Mouse (Mus musculus): ENCODE measurements at regions not wholly inside any gene's neighbourhood (a gene's known extent, or its start where the extent isn't known, plus 50 kb on each side); places are given as distances from the start of the nearest gene placed in this dataset.

GRCm38 (mm10) chr4:105690716-105691115 lies 99.0 kb upstream of the Gm12728 start:
- WGBS = 49% methylated on average over 3 of the region's 3 CpGs
- Histone ChIP-seq H3K36me3 (ENCODE audit: control insufficient read depth, insufficient read depth, low read length) (no peaks in the 10 kb centered on the region), H3K9me3 (ENCODE audit: control insufficient read depth, low read length) (no peaks in the 10 kb centered on the region), H3K4me1 (ENCODE audit: control insufficient read depth, insufficient read depth, low read length) (peaks cover 6% of the 10 kb centered on the region; the same call in 1 of the 2 replicates), H3K4me2 (replicated peaks; ENCODE audit: low read depth, low read length, severe bottlenecking) (no peak overlapping the region), H3K27me3 (ENCODE audit: control insufficient read depth, insufficient read depth, low read length) (no peaks in the 10 kb centered on the region), H3K4me3 (replicated peaks; ENCODE audit: low read length) (no peak overlapping the region), H3K9ac (ENCODE audit: low read depth, low read length, severe bottlenecking) (no peak overlapping the region), H3K27ac (replicated peaks; ENCODE audit: low read depth, low read length) (no peak overlapping the region)
- DNase-seq (ENCODE audit: low spot score) (no peak), ATAC-seq (ENCODE audit: low FRiP score, low read depth) (no peak)
- TF ChIP-seq POLR2A (IDR thresholded peaks at IDR 0.05; ENCODE audit: borderline replicate concordance, extremely low read depth, insufficient read depth, insufficient read length) = no peak

- DNase-seq (ENCODE audit: low spot score) = no peak
- H3K36me3 ChIP-seq (ENCODE audit: control insufficient read depth, insufficient read depth, low read length) = no peaks in the 10 kb centered on the region
- H3K4me3 ChIP-seq (replicated peaks; ENCODE audit: low read length) = no peak overlapping the region
- H3K27ac ChIP-seq (replicated peaks; ENCODE audit: low read depth, low read length) = no peak overlapping the region
- 74% methylated on average over 4 of the region's 4 CpGs for WGBS
- TF ChIP-seq POLR2A (IDR thresholded peaks at IDR 0.05; ENCODE audit: borderline replicate concordance, extremely low read depth, insufficient read depth, insufficient read length) = no peak
- H3K9me3 ChIP-seq (ENCODE audit: control insufficient read depth, low read length) = no peaks in the 10 kb centered on the region
- ATAC-seq (ENCODE audit: low FRiP score, low read depth) = no peak
- H3K4me2 ChIP-seq (replicated peaks; ENCODE audit: low read depth, low read length, severe bottlenecking) = no peak overlapping the region
- H3K9ac ChIP-seq (ENCODE audit: low read depth, low read length, severe bottlenecking) = no peak overlapping the region
- peaks cover 6% of the 10 kb centered on the region; the same call in 1 of the 2 replicates for H3K4me1 ChIP-seq (ENCODE audit: control insufficient read depth, insufficient read depth, low read length)
- no peaks in the 10 kb centered on the region for H3K27me3 ChIP-seq (ENCODE audit: control insufficient read depth, insufficient read depth, low read length)
These were observed 97.3 kb upstream of the Gm12728 start for GRCm38 (mm10) chr4:105692380-105692779.

- Histone ChIP-seq H3K9me3 (ENCODE audit: control insufficient read depth, low read length) (no peaks in the 10 kb centered on the region), H3K36me3 (ENCODE audit: control insufficient read depth, insufficient read depth, low read length) (no peaks in the 10 kb centered on the region), H3K4me2 (replicated peaks; ENCODE audit: low read depth, low read length, severe bottlenecking) (no peak overlapping the region), H3K9ac (ENCODE audit: low read depth, low read length, severe bottlenecking) (no peak overlapping the region), H3K4me3 (replicated peaks; ENCODE audit: low read length) (no peak overlapping the region), H3K27ac (replicated peaks; ENCODE audit: low read depth, low read length) (no peak overlapping the region), H3K4me1 (ENCODE audit: control insufficient read depth, insufficient read depth, low read length) (no peaks in the 10 kb centered on the region; the same call in 1 of the 2 replicates), H3K27me3 (ENCODE audit: control insufficient read depth, insufficient read depth, low read length) (no peaks in the 10 kb centered on the region)
- 58% methylated on average over 2 of the region's 2 CpGs for WGBS
- ATAC-seq (ENCODE audit: low FRiP score, low read depth) = no peak
- DNase-seq (ENCODE audit: low spot score) = no peak
- TF ChIP-seq POLR2A (IDR thresholded peaks at IDR 0.05; ENCODE audit: borderline replicate concordance, extremely low read depth, insufficient read depth, insufficient read length) = no peak
These were observed 93.8 kb upstream of the Gm12728 start for GRCm38 (mm10) chr4:105695895-105696294.

GRCm38 (mm10) chr4:105697123-105697522 lies 92.5 kb upstream of the Gm12728 start:
- ATAC-seq (ENCODE audit: low FRiP score, low read depth) (no peak), DNase-seq (ENCODE audit: low spot score) (no peak)
- Histone ChIP-seq H3K9ac (ENCODE audit: low read depth, low read length, severe bottlenecking) (no peak overlapping the region), H3K4me3 (replicated peaks; ENCODE audit: low read length) (no peak overlapping the region), H3K9me3 (ENCODE audit: control insufficient read depth, low read length) (no peaks in the 10 kb centered on the region), H3K4me1 (ENCODE audit: control insufficient read depth, insufficient read depth, low read length) (no peaks in the 10 kb centered on the region; the same call in 1 of the 2 replicates), H3K4me2 (replicated peaks; ENCODE audit: low read depth, low read length, severe bottlenecking) (no peak overlapping the region), H3K27ac (replicated peaks; ENCODE audit: low read depth, low read length) (no peak overlapping the region), H3K27me3 (ENCODE audit: control insufficient read depth, insufficient read depth, low read length) (no peaks in the 10 kb centered on the region), H3K36me3 (ENCODE audit: control insufficient read depth, insufficient read depth, low read length) (no peaks in the 10 kb centered on the region)
- 84% methylated on average over 4 of the region's 4 CpGs for WGBS
- no peak for TF ChIP-seq POLR2A (IDR thresholded peaks at IDR 0.05; ENCODE audit: borderline replicate concordance, extremely low read depth, insufficient read depth, insufficient read length)

- H3K4me1 ChIP-seq (ENCODE audit: control insufficient read depth, insufficient read depth, low read length) = no peaks in the 10 kb centered on the region
- no peak overlapping the region for H3K9ac ChIP-seq (ENCODE audit: low read depth, low read length, severe bottlenecking)
- no peak for TF ChIP-seq POLR2A (IDR thresholded peaks at IDR 0.05; ENCODE audit: borderline replicate concordance, extremely low read depth, insufficient read depth, insufficient read length)
- no peak overlapping the region for H3K4me3 ChIP-seq (replicated peaks; ENCODE audit: low read length)
- H3K27ac ChIP-seq (replicated peaks; ENCODE audit: low read depth, low read length) = no peak overlapping the region
- no peaks in the 10 kb centered on the region for H3K9me3 ChIP-seq (ENCODE audit: control insufficient read depth, low read length)
- WGBS = 62% methylated on average over 3 of the region's 3 CpGs
- no peak overlapping the region for H3K4me2 ChIP-seq (replicated peaks; ENCODE audit: low read depth, low read length, severe bottlenecking)
- DNase-seq (ENCODE audit: low spot score) = no peak
- no peaks in the 10 kb centered on the region for H3K27me3 ChIP-seq (ENCODE audit: control insufficient read depth, insufficient read depth, low read length)
- no peak for ATAC-seq (ENCODE audit: low FRiP score, low read depth)
- H3K36me3 ChIP-seq (ENCODE audit: control insufficient read depth, insufficient read depth, low read length) = no peaks in the 10 kb centered on the region
These were observed 87.6 kb upstream of the Gm12728 start for GRCm38 (mm10) chr4:105702036-105702435.

GRCm38 (mm10) chr4:105703408-105703807 lies 86.3 kb upstream of the Gm12728 start:
- Histone ChIP-seq H3K27ac (replicated peaks; ENCODE audit: low read depth, low read length) (no peak overlapping the region), H3K4me1 (ENCODE audit: control insufficient read depth, insufficient read depth, low read length) (peaks cover 3% of the 10 kb centered on the region; the same call in 1 of the 2 replicates), H3K4me2 (replicated peaks; ENCODE audit: low read depth, low read length, severe bottlenecking) (no peak overlapping the region), H3K4me3 (replicated peaks; ENCODE audit: low read length) (no peak overlapping the region), H3K36me3 (ENCODE audit: control insufficient read depth, insufficient read depth, low read length) (no peaks in the 10 kb centered on the region), H3K27me3 (ENCODE audit: control insufficient read depth, insufficient read depth, low read length) (no peaks in the 10 kb centered on the region), H3K9ac (ENCODE audit: low read depth, low read length, severe bottlenecking) (no peak overlapping the region), H3K9me3 (ENCODE audit: control insufficient read depth, low read length) (no peaks in the 10 kb centered on the region)
- ATAC-seq (ENCODE audit: low FRiP score, low read depth) = no peak
- 67% methylated on average over 3 of the region's 3 CpGs for WGBS
- no peak for DNase-seq (ENCODE audit: low spot score)
- TF ChIP-seq POLR2A (IDR thresholded peaks at IDR 0.05; ENCODE audit: borderline replicate concordance, extremely low read depth, insufficient read depth, insufficient read length) = no peak

Data from limb, embryonic 14.5 days (tissue).